Mouse (Mus musculus) urinary bladder, adult 2 months (tissue): ENCODE results near the gene Exoc1. TPM values are rescaled to one million over a fixed set of nuclear protein-coding genes. Genes with fewer than 3 reads are reported as not detected.

Source experiments
- DNase-seq: peaks from one replicate; pipeline ENCODE4 v3.0.0; 2022; ENCODE audit warnings: low spot score
- polyA plus RNA-seq: library from polyadenylated mRNA; depleted of rRNA; stranded (reverse); fragments of >200 nt; gene quantifications from 2 replicates; pipeline ENCODE4 v1.2.3, GENCODE M21; 2012; rRNA removed

Exoc1 gene
- polyA plus RNA-seq, 1 experiment: 62.0 TPM

DNA sequence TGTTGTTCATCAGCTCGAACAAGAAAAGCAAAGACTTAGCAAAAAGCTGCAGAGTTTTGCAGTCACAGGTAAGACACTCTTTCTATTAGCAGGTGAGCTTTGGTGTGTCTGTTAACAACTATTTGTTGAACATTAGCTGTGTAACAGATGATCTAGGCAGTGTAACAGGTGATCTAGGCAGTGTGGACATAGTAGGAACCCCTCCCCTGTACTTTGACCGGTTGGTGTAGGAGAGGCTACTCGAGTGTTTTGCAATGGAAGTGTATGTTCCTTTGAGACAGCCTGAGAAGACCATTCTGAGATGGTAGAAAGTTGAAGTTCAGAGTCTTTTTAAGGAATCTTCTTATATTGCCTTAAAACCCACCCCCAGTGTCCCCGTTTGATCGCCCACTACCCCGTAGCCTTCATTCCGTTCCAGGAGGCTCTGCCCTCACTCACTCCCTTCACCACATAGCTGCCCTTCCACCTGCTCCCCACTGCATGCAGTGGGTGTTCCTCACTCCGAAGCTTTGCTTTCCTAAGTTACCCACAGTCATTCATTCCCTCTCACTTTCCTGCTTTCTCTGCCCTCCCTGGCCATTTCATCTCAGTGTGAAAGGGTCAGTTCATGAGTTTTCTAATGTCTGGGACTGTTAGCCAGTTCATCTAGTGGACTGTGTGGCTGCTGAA is 80.7 kb downstream of the Exoc1 start:
- no peak for DNase-seq

DNA sequence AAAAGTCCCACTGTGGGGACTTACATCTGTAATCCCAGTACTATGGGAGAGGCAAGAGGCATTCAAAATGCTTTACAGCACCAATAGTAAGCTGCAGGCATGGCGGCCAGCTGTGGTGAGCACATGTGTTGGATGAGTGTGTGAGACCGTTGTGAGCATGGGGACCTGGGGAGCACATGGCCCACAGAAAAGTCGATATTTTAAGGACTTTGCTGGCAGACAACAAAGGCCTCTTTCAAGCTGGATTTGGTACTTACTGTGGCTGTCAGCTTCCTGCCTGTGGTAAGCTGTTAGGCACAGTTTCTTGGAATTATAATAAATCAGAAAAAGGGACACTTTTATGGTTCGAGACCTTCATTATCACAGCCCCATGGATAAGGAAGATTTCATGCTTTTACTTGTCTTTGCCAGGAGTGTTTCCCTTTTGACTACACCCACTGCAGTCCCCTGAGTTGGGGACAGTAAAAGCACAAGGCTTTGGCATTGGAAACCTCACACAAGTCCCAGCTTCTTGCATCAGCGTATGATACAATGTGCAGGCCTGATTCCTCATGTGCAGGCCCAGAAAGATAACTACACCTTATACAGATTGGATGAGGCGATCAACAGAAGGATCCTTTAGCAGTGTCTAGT is 83.9 kb downstream of the Exoc1 start:
- no peak for DNase-seq

DNA sequence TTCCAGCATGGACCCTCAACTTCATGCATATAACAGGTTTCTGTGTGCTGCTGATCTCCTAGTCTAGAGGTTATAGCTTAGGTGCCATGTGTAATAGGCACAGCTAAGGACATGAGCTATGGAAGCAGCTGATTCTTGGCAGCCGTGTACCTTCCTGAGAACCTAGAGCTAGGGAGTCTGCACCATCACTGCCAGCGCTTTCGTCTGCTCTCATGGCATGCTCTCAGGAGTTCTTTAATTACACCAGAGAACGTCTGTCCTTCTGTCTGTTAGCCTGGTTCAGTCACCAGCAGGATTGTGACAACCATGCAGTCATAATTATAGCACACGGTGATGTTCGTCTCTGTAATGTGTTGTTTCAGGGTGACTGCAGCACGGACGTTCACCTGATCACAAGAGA is 86.2 kb downstream of the Exoc1 start:
- no peak for DNase-seq

DNA sequence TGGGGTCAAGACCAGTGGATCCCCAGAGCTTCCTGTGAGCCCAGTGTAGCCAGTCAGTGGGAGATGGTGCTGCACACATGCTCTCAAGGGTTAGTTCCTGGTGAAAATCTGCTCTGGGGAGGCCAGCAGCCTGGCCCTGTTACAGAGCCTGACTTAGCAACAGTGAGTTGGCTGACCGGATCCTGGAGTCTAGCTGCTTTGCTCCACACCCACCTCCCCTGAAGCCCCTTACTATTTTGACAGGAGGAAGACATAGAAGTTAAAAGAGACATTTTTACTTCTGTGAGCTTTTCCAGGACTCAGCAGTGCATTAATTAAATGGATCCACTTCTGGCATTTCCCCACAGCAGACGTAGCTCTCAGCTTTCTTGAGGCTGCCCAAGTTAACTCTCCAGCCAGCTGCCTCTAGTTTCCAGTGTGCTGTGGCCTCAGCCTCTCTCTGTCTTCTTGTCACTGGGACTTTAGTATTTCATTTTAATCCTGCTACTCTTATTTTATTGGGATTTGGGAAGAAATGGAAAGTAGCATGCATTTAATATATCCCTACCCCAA is 87.2 kb downstream of the Exoc1 start:
- DNase-seq: no peak

DNA sequence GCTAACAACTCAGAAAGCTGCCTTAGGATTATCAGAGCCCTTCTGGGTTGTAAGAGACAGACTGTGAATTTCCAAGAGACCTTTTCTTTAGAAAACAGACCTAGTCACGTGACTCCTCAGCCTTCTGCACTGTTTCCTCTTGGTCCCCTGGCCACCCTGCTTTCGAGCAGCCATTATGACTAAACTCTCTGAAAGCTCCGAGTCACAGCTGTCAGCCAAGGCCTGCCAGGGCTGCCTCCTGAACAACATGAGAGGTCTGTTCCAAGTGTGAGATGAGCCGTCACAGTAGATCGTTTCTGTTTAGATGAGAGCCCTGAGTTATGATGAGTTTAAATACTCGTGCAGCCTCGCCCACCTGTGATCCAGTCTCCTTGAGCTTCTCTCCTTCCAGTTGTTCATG is 89.6 kb downstream of the Exoc1 start:
- DNase-seq: no peak

Other genes with a start within 250 kb of the Exoc1 start
- 12.7 and 14.5 TPM in 2 replicates for gene Clock, start 224.5 kb upstream of the Exoc1 start, polyA plus RNA-seq
- not detected in 2 replicates for gene Pdcl2, start 198.2 kb upstream of the Exoc1 start, polyA plus RNA-seq
- gene Nmu, start 165.5 kb upstream of the Exoc1 start, polyA plus RNA-seq: not detected in 2 replicates
- gene Gm7271, start 45.3 kb upstream of the Exoc1 start, polyA plus RNA-seq: not detected in 2 replicates
- 3.6 and 3.9 TPM in 2 replicates for gene Cep135, start 59.4 kb downstream of the Exoc1 start, polyA plus RNA-seq
- gene C530008M17Rik, start 127.2 kb downstream of the Exoc1 start, polyA plus RNA-seq: 3.2 and 3.9 TPM in 2 replicates